Mouse (Mus musculus) right cerebral cortex, postnatal 25 days (tissue): Measurements from ENCODE around the gene Smim27.

Experiments
- DNase-seq: peaks from one replicate; pipeline ENCODE4 v3.0.0; 2022

Gene Smim27

DNA sequence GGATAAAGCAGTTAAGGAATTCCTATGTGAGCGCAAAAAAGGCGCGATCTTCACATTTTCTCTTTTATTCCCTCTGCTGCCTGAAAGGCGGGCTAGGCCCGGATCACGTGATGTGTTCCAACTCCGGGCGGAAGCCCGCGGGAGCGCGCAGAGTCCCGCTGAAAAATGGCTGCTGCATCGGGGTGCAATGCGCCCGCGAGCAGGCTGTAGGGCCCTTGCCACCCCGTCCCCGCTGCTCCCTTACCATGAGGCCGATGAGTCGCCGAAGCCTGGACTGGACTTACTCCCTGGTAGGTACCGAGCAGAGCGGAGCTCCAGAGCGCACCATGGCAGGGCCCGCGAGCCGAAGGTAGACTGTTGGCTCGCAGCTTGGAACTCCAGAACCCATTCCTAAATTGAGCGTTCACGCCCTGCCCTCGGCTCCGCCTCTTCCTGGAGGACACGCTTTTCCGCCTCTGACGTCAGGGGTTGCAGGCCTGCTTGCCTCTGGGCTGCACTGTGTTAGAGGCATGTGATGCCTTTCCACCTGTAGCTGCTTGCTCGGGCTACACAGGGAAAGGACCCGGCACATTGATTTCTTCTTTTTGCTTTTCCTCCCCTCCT is at the start of gene Smim27, which contains the start of gene Topors:
TSS of gene Smim27 (plus strand) at position 150 of the 603 bp plus-strand sequence.
TSS of gene Topors (minus strand) at position 421 of the 603 bp plus-strand sequence.
- peak; percentile 95 for DNase-seq

DNA sequence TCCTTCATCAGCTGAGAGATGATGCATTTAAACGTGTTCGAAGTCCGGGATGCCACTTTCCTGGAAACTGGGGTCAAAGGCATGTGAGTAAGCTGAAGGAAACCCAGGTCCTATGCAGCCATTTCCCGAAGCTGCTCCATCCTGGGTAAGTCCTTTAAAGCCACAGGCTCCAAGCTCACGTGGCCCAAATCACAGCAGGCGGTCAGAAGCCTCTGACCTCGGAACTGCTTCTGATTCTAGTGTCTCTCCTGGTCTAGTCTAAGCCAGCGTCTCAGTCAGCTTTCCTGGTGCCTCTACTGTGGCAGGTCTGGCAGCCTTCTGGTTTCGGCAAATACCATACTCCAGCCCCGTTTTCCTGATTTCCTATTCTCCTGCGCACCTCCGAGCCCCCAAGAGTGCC is 48.9 kb upstream of the Smim27 start:
- no peak for DNase-seq

DNA sequence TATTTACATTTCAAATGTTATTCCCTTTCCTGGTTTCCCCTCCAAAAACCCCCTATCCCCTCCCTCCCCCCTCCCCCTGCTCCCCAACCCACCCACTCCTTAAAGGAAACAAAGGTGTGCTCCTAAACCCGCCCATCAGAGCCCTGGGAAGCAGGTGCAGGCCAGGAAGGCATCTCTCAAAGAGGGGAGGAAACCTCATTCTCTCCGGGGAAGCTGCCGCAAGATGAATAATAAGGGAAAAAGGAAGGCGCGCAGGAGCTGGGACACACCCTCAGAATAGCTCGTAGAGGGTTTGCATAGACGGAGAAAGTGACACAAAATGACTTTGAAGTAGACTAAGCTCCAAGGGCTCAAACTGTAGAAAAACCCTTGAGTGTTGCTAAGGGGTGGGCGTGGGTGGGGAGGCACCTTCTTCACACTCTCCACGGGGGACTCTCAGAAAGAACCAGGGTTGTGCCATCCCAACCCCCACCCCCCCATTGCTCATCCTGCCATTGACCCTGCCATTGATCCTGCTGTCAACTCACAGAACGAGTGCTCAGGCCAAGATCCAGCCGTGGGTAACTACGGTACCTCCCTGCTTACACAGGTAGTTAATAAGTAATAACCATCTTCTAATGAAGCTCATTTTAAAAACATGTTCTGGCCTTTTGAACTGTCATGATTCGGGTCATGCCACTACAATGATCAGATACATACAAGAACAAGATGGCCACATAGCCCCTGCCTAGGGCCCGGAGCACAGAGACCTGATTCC is 48.2 kb upstream of the Smim27 start:
- DNase-seq, result no peak

DNA sequence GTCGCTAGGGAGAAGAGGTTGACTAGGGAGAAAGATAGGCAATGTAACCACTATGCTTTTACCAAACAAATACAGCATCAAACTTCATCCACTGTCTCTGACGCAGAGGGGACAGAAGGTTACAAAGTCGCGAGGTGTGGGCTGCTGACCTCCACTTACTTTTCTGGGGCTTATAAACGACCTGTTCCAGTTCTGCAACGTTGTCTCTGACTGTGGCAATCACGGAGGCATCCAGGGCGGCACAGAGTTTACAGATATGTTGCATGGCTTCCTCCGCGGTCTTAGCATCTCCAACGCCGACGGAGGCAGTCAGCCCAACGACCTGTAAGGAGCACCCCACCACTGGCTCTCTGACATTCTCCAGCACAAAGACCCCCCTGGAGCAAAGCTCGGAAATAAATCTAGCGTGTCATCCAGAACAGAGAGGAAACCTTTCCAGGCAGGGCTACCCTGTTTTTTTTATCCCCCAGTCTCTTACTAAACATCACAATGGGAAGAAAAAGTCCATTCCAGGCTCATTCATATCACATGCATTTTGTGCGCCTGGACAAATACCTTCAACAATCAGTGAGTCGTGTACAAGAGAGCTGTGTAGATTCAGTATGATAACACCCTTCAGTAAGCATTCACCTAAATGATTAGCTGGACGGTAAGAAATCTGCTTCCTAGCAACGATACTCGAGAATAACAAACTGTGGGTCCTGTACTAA is 47.3 kb upstream of the Smim27 start:
- DNase-seq, result no peak

DNA sequence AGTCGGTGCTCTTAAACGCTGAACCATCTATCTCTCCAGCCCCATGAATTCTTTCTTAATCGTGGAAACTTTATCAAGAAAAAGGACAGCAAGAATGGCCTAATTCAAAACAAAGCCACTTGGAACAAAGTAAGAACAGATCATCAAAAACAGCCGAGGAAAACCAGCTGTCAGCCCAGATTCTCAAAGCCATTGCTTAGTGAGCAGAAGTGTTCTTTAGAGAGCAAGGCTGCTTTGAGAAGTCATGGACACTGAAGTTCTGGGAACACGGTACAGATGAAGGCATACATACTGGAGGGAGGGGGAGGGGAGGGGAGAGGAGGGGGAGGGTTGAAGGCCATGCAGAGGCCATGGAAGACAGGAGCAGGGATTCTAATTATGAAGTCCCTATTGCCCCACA is 43.3 kb upstream of the Smim27 start:
- DNase-seq, result no peak

DNA sequence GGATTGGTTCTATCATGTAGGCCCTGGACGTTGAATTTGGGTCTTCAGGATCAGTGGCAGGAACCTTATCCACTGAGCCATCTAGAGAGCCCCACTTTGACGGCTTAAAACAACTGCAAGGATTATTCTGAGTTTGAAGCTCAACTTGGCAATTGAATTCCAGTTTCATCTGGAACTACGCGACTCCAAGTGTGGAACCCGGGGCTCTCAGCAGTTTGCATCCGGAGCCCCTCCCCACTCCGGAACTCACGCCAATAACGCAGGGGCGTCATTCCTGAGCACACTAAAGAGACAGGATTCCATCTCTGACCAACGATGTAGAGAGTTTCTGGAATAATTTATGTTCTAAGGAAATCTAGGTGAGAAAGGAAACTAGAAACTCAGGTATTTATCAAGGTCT is 42.2 kb upstream of the Smim27 start:
- no peak for DNase-seq

DNA sequence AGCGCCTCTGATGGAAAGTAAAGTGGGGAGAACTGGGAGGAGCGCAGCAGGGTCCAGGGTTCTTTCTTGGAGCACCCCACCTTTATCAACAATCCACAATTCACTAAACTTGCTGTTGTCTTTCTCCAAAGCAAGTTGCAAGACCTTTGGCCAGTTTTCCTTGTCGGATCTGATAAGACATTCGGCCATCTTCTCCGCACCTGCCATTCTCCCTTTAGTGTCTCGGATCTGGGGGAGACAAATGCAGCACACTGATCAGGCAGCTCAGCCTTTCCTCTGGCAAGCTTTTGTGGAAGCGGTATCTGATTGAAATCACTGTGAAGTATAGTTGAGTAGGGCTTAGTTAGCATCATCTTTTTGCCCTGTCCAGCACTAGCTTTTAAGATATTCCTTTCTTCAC is 41.5 kb upstream of the Smim27 start:
- no peak for DNase-seq

DNA sequence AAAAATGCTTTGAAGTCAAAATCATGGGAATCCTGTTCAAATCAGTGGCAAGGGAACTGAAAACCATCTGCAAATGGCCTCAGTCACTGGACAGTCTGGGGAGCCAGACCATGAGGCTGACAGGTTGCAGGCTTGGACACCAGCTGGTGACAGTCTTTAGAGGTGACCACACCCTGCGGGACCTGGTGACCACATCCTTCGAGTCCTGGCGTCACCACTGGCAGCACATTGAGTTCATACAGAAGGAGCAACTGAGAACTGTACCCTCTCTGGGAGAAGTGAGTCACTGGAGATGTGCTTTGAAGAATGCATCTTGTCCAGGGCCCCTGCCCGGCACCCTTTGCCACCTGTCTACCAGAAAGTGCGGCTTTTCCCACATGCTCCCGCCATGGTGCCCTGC is 39.7 kb upstream of the Smim27 start:
- no peak for DNase-seq

DNA sequence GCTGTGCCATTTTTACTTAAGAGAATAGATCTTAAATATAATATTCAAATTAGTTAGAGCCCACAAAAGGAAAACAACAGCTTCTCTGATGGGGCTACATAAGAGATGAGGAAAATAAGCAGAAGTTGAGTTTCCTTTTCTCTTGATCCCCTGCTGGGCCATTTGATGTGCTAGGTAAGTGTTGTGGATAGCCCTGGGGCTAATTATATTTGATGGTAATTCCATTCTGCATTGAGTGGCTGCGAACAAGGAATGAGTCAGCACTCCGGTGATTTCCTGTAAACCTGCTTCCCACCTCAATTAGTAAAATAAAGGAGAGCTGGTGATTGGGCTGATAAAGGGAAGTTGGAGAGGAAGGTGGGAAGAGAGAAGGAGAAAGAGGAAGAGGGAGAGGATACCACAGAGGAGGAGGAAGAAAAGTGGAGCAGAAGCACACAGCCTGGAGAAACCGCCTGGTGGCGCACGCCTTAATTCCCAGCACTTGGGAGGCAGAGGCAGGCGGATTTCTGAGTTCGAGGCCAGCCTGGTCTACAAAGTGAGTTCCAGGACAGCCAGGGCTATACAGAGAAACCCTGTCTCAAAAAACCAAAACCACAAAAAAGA is 36.2 kb upstream of the Smim27 start:
- no peak for DNase-seq

DNA sequence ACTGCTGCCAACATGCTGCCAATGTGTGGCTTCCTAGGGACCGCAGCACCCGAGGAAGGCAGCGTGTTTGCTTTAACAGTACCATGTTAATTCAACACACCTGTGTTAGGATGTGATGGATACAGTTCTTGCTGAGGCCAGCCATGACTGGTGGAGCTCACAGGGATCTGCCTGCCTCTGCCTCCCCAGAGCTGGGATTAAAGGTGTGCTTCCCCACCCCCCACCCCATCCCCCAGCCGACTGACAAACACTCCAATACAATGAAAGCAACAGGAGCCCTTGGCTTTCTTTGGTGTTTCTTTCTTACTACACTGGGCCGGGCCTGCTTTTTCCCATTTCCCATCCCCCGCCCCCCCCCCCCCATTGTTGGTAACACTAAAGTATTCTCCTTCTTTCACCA is 35.1 kb upstream of the Smim27 start:
- DNase-seq, result no peak

DNA sequence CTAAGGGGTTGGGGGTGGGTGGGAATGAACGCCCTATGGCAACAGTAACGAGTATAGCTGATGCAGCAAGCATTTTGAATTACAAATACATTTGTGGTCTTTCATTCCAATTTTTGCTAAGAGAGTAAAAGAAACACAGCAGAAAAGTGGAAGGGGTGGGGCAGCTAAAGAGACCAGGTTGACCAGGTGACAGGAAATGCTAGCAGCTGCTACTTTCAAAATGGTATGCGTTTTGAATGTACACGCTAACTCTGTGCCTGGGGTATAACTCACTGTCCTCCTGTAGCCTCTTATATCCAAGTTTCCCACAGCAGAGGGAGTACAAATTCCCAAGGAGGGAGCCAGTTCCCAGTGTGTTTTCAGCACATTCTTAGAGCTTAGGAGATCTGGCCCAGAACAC is 32.5 kb upstream of the Smim27 start:
- no peak for DNase-seq

DNA sequence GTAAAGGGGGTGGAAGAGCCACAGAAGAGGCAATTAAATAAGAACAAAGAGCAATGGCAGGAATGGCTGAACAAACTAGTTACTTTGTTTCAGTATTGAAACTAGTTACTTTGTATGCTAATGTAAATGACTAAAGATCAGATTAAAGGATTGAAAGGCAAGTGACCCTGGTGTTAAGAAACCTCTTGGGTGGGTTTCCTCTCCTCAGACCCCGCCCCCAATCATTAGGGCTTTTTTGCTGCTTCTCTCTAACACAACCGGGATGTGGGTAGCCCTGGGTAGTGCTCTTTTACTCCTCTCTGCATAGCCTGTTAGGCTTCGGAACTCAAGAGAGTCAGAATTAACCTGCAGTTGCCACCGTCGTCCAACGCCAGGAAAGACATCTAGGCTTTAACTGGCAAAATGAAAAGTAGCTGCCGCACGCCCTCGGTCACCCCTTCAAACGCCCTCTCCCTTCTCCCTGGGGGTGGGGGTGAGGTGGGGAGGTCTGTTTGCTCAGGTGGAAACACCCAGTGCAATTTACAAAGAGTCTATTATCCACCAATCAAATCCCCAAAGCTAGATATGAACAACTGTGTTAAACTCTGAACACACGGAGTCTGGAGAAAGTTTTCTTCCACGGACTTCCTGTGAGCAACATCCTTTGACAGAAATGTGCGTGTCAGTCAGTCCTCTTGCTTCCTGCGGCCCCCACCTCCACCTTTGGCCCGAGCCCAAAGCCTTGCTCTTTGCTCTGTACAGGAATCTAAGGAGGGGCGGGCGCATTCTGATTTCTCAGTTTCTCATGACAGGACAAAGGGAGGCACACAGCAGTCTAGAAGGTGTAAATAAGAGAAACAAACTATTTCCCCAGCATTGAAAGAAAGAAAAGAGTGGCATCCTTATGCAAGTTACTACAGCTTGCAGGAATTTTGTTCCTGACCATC is 30.6 kb upstream of the Smim27 start:
- no peak for DNase-seq

DNA sequence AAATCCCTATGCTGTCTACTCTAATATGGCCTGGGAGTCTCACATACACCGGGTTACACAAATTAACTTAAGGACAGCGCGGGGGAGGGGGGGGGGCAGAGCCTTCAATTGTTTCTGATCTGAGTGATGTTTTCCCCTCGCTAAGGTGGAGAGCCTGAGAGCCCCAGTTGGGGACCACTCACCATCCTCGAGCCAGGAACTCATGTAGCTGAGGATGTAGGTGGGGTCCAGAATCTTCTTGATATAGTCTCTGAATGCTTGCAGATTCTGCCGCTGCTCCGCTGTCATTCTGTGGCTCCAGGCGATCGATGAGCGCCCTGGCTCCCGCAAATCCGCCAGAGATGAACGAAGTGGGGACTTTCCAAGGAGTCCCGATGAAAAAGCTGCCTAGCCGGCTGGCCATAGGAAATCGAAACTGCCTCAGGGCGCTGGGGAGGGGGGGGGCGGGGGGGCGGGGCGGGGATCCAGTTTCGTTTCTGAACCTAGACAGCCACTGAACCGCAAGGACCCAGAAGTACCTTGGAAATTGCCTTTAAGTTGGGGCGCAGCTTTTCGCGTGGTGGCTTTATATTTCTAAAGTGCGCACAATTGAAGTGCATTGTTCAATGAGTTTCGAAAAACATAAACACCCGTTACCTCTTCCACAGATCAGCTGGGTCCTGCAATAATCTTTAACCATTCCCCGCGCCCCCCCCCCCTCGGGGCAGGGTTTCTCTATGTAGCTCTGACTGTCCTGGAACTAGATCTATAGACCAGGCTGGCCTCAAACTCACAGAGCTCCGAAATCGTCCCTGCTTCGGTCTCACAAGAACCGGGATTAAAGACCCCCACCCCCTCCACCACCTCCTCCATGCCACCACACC is 29.7 kb upstream of the Smim27 start, which contains the start of gene Ddx58:
TSS of gene Ddx58 (minus strand) at position 420 of the 863 bp plus-strand sequence.
- DNase-seq, result peak; percentile 11

DNA sequence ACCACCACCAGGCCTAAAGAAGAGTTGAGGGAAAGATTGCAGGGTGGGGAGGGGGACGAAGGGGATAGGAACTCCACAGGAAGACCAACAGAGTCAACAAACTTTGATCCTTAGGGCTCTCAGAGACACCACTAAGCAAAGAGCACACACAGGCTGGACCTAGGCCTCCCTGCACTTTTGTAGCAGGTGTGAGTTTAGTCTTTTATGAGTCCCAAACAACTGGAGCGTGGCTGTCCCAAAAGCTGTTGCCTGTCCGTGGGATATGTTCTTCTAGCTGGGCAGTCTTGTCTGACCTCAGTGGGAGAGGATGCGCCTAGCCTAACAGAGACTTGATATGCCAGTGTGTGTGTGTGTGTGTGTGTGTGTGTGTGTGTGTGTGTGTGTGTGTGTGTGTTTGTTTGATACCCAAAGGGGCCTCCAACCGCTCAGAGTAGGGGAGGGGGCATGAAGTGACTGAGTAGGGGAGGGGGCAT is 29.1 kb upstream of the Smim27 start:
- no peak for DNase-seq

DNA sequence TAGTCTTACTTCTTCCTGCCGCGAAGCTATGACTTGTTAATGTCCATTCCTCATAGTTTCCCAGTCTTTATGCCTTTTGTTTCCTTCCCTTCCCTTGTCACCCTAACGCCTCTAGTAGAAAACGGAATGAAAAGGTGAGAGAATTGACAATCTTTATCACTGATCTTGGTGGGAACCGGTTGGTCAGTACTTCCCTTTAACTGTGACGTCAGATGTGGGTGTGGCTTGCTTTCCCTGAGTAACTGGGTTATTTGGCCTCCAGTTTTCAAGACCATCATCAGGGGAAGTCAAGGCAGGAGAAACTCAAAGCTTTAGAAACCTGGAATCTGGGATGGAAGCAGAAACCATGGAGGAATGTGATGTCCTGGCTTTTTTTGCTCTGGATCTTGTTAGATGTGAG is 27.5 kb upstream of the Smim27 start:
- DNase-seq, result no peak

DNA sequence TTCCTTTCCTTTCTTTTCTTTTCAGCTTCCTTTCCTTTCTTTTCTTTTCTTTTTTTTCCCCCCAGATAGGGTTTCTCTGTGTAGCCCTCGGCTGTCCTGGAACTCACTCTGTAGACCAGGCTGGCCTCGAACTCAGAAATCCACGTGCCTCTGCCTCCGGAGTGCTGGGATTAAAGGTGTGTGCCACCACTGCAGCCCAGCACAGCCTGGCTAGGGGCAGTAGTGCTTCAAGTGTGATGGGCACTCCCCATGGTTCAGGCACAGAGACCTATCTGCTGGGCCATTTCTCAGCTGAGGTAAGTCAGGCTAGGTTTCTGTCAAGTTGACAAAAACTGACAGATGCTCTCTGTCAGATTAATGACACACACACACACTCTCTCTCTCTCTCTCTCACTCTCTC is 26.4 kb upstream of the Smim27 start:
- DNase-seq, result no peak

DNA sequence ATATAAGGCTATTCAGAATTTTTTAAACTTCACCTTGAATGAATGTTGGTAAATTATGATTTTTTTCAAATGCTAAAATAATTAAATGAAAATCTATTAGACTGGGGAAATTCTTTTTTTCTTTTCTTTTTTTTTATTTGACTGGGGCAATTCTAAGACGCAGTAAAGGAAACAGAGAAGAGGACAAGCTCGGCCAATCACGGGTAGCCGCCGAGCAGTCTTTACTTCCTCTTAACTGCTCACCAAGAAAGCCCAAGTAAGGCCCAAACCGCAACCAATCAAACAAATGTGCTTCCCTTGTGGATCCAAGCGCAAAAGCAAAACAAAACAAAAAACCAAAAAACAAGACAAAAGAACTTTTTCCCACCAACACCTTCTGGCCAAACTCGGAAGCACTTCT is 25.3 kb upstream of the Smim27 start:
- DNase-seq, result no peak

DNA sequence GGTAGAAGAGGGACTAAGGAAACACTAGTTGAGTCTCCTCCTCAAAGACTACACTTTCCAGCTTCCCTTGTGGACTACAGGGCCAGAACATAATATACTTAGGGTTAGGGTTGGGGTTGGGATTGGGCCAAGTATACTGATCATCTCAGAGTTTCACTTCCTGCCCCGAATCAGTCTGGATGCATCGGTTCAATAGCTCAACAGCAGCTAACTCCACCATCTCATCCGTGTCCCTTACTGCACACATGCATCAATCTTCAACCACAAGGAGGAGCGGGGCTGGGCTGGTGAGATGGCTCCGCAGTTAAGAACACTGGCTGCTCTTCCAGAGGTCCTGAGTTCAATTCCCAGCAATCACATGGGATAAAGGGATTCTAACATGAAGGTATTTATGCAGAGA is 18.4 kb upstream of the Smim27 start:
- no peak for DNase-seq

DNA sequence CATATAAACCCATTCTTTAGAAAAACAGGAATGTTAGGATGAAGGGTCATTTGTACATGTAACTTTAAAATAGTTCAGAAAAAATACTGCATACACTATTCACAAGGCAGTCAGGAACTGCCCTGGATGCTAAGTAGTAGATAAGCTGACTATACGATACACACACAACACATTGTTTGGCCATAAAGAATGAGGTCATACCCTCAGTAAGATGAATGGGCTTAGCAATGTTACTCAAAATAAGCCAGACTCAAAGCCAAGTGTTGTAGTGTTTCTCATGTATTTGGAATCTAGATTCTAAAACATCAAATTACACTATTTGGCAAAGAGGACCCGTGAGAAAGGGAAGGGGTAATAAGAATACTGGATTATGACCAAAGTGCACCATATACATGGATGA is 15.6 kb upstream of the Smim27 start:
- DNase-seq, result no peak

DNA sequence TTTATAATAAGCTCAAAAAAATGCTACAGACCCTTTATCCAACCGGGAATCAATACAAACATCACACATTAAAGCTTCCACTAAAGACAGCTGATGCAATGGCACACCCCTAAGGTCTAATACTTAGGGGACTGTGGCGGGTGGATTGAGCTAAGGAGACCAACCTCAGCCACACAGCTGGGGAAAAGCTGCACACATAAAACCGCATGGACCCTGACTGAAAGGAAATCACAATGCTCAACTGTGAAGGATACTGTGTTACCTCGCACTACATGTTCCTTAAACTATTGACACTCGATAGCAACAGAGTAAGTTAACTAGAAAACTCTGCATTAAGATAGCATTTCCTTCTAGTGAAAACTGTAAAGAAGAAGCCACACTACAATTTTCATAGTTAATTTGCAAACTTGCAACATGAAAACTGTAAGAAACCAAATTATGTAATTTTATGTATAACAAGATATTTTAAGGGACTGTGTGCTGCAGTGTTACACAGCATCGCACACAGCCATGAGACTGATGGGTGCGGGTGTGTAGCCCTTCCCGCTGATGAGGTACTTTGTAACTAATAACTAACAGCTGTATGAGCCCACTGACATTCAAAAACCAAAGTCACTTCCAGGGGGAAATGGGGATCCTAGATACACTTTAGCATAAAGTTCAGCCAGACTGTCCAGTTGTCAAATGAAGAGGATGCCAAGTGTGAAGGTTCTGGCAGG is 14.8 kb upstream of the Smim27 start:
- no peak for DNase-seq

DNA sequence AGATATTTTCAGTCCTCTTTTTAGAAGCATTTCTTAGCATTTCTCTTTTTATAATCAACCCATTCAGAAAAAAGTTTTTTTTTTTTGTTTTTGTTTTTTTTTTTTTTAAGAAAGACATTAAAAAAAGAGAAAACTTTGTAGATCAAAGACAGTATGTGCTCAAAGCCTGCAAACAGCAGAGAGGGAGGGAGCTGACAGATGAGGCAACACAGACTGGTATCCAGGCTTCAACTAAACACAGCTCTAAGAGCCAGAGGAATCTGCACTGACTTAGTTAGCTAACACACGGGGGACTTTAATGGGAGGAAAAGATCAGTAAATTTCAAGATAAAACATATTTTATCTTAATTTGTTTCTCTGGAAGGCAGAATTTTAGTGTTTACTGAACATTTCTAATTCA is 5.1 kb upstream of the Smim27 start:
- DNase-seq, result no peak
